Mouse (Mus musculus) erythroid progenitor cell, adult 5-6 weeks (primary cell): ENCODE data around the gene Umad1. TPM values are rescaled to one million over a fixed set of nuclear protein-coding genes. Genes with fewer than 3 reads are reported as not detected.
A peak's percentile ranks its signal among the peaks of the same experiment; 100 is the strongest.

ENCODE experiments used
- ATAC-seq: replicated peaks from 2 replicates; pipeline ENCODE4 v1.8.0; 2016; ENCODE audit warnings: moderate number of reproducible peaks, mild to moderate bottlenecking, moderate TSS enrichment, inconsistent platforms; ENCODE audit not compliant: poor library complexity, low FRiP score, severe bottlenecking
- total RNA-seq, 2 experiments: library from RNA; stranded (forward) in 1 of 2; stranded (reverse) in 1 of 2; fragments of 150-400 nt in 1 of 2; fragments of 186-747, 209-891 nt in 1 of 2; gene quantifications; 2 replicates each; pipeline versions ENCODE4 v1.2.3 to v1.2.4; 2015 to 2017; ENCODE audit warnings: low replicate concordance in 2 of 2

Umad1 gene
- total RNA-seq, 2 experiments from 2014 or later = 27.2 to 31.9 TPM

GRCm38 (mm10) chr6:8405844-8406243 lies 146.8 kb downstream of the Umad1 start:
- no peak for ATAC-seq

GRCm38 (mm10) chr6:8408332-8408731 lies 149.2 kb downstream of the Umad1 start:
- no peak for ATAC-seq

GRCm38 (mm10) chr6:8409865-8410264 lies 150.8 kb downstream of the Umad1 start:
- ATAC-seq = no peak

GRCm38 (mm10) chr6:8412845-8413598 lies 153.9 kb downstream of the Umad1 start:
- ATAC-seq = no peak

GRCm38 (mm10) chr6:8414020-8414419 lies 154.9 kb downstream of the Umad1 start:
- no peak for ATAC-seq

- ATAC-seq = no peak
Measured at GRCm38 (mm10) chr6:8415823-8416222, 156.7 kb downstream of the Umad1 start.

- ATAC-seq = no peak
Measured at GRCm38 (mm10) chr6:8416802-8417569, 157.9 kb downstream of the Umad1 start.

- ATAC-seq = no peak
Measured at GRCm38 (mm10) chr6:8419485-8420186, 160.5 kb downstream of the Umad1 start.

GRCm38 (mm10) chr6:8420187-8420503 lies 161.1 kb downstream of the Umad1 start:
- ATAC-seq = no peak

- no peak for ATAC-seq
Measured at GRCm38 (mm10) chr6:8421421-8421820, 162.3 kb downstream of the Umad1 start.

GRCm38 (mm10) chr6:8421959-8422581 lies 163.0 kb downstream of the Umad1 start:
- no peak for ATAC-seq

- no peak for ATAC-seq
Measured at GRCm38 (mm10) chr6:8423142-8423541, 164.1 kb downstream of the Umad1 start.

- no peak for ATAC-seq
Measured at GRCm38 (mm10) chr6:8427692-8428091, 168.6 kb downstream of the Umad1 start.

- ATAC-seq = no peak
Measured at GRCm38 (mm10) chr6:8430610-8431234, 171.6 kb downstream of the Umad1 start.

- no peak for ATAC-seq
Measured at GRCm38 (mm10) chr6:8433179-8433578, 174.1 kb downstream of the Umad1 start.

- ATAC-seq = no peak
Measured at GRCm38 (mm10) chr6:8437937-8438336, 178.8 kb downstream of the Umad1 start.

- no peak for ATAC-seq
Measured at GRCm38 (mm10) chr6:8441814-8442213, 182.7 kb downstream of the Umad1 start.

- peak; percentile 19; the same call in 1 of the 2 replicates for ATAC-seq
Measured at GRCm38 (mm10) chr6:8446786-8447185, 187.7 kb downstream of the Umad1 start.

- ATAC-seq = no peak
Measured at GRCm38 (mm10) chr6:8455599-8455998, 196.5 kb downstream of the Umad1 start.

- no peak for ATAC-seq
Measured at GRCm38 (mm10) chr6:8458596-8458995, 199.5 kb downstream of the Umad1 start.
